Mouse (Mus musculus) MEL (cell line): ENCODE results near the gene a. TPM values are rescaled to one million over a fixed set of nuclear protein-coding genes. Genes with fewer than 3 reads are reported as not detected.
"Not testable (repeated sequence)": the region's sequence is repeated elsewhere in the genome, so short reads cannot be mapped to it uniquely, and the experiment has no call there.

ENCODE experiments used
- DNase-seq: peaks from one replicate; pipeline ENCODE4 v3.0.0; 2011; ENCODE audit warnings: low read depth, low spot score
- H3K27ac ChIP-seq: 2 replicates; pipeline ENCODE4 v1.5.1; 2012; ENCODE audit warnings: low read depth, mild to moderate bottlenecking, control low read depth, low read length, moderate library complexity; ENCODE audit not compliant: control insufficient read depth
- H3K27me3 ChIP-seq, 2 experiments: fragments of 150-350 bp in 1 of 2; sonication (generic) in 1 of 2; 2 replicates each; pipeline ENCODE4 v1.6.1; 2012; ENCODE audit warnings: low read length in 2 of 2, mild to moderate bottlenecking in 2 of 2, improper control_type of control experiment in 1 of 2, moderate library complexity in 1 of 2; ENCODE audit not compliant: insufficient read depth in 2 of 2, control insufficient read depth in 1 of 2
- H3K36me3 ChIP-seq, 2 experiments: 2 replicates each; pipeline ENCODE4 v1.6.1; 2012 to 2014; ENCODE audit warnings: low read length in 2 of 2, improper control_type of control experiment in 1 of 2, inconsistent platforms in 1 of 2, mild to moderate bottlenecking in 1 of 2; ENCODE audit not compliant: insufficient read depth in 2 of 2, control insufficient read depth in 1 of 2
- H3K4me1 ChIP-seq, 2 experiments: fragments of 150-350 bp in 1 of 2; sonication (generic) in 1 of 2; 2 replicates each; pipeline ENCODE4 v1.6.1; 2012; ENCODE audit warnings: low read length in 2 of 2, improper control_type of control experiment in 1 of 2, mild to moderate bottlenecking in 1 of 2; ENCODE audit not compliant: insufficient read depth in 2 of 2, control insufficient read depth in 1 of 2
- H3K4me3 ChIP-seq, 2 experiments: fragments of 150-350 bp in 1 of 2; sonication (generic) in 1 of 2; 2 replicates each; pipeline ENCODE4 v1.5.1; 2012; ENCODE audit warnings: low read depth in 2 of 2, low read length in 2 of 2, mild to moderate bottlenecking in 2 of 2, moderate library complexity in 2 of 2, control low read depth in 1 of 2, improper control_type of control experiment in 1 of 2; ENCODE audit not compliant: control insufficient read depth in 1 of 2, insufficient read depth in 1 of 2
- H3K79me2 ChIP-seq: 2 replicates; pipeline ENCODE4 v1.6.1; 2012; ENCODE audit warnings: mild to moderate bottlenecking, low read length, moderate library complexity; ENCODE audit not compliant: control insufficient read depth, poor library complexity, insufficient read depth
- H3K9ac ChIP-seq: 2 replicates; pipeline ENCODE4 v1.6.1; 2012; ENCODE audit warnings: low read depth, mild to moderate bottlenecking, control low read depth, low read length, moderate library complexity; ENCODE audit not compliant: control insufficient read depth, poor library complexity, severe bottlenecking
- H3K9me3 ChIP-seq: fragments of 150-350 bp; sonication (generic); replicated peaks from 2 replicates; pipeline ENCODE4 v1.6.1; 2012; ENCODE audit warnings: mild to moderate bottlenecking, low read length, improper control_type of control experiment, moderate library complexity; ENCODE audit not compliant: insufficient read depth
- BHLHE40 ChIP-seq: IDR thresholded peaks from 2 replicates; pipeline ENCODE4 v1.6.1; 2012; ENCODE audit warnings: low read depth, mild to moderate bottlenecking, inconsistent platforms, low read length, improper control_type of control experiment, borderline replicate concordance
- CTCF ChIP-seq, 3 experiments: IDR thresholded peaks in 2 of 3; conservative IDR thresholded peaks in 1 of 3; 2 replicates each; pipeline ENCODE4 v1.5.1; 2011 to 2012; ENCODE audit warnings: low read length in 3 of 3, low read depth in 2 of 3, mild to moderate bottlenecking in 2 of 3, improper control_type of control experiment in 1 of 3, inconsistent platforms in 1 of 3, mixed read lengths in 1 of 3, moderate library complexity in 1 of 3; ENCODE audit not compliant: control insufficient read depth in 1 of 3, insufficient read depth in 1 of 3, poor library complexity in 1 of 3, severe bottlenecking in 1 of 3
- E2F4 ChIP-seq: IDR thresholded peaks from 2 replicates; pipeline ENCODE4 v1.6.1; 2011; ENCODE audit warnings: low read depth, low read length, improper control_type of control experiment, borderline replicate concordance
- ETS1 ChIP-seq: IDR thresholded peaks from 2 replicates; pipeline ENCODE4 v1.6.1; 2012; ENCODE audit warnings: low read depth, mild to moderate bottlenecking, inconsistent platforms, low read length, improper control_type of control experiment, moderate library complexity
- GABPA ChIP-seq: IDR thresholded peaks from 2 replicates; pipeline ENCODE4 v1.6.1; 2012; ENCODE audit warnings: low read depth, mild to moderate bottlenecking, inconsistent platforms, low read length, improper control_type of control experiment, moderate library complexity
- HCFC1 ChIP-seq: IDR thresholded peaks from 2 replicates; pipeline ENCODE4 v1.6.1; 2012; ENCODE audit warnings: low read depth, mild to moderate bottlenecking, inconsistent platforms, low read length, improper control_type of control experiment, moderate library complexity
- KAT2A ChIP-seq: conservative IDR thresholded peaks from 2 replicates; pipeline ENCODE4 v1.6.1; 2012; ENCODE audit warnings: low read depth, low read length, improper control_type of control experiment, inconsistent platforms
- MEF2A ChIP-seq: IDR thresholded peaks from 2 replicates; pipeline ENCODE4 v1.6.1; 2014; ENCODE audit warnings: low read depth, mild to moderate bottlenecking, inconsistent platforms, low read length, improper control_type of control experiment; ENCODE audit not compliant: poor library complexity, insufficient replicate concordance, severe bottlenecking; ENCODE audit errors: extremely low read depth
- MYC ChIP-seq: IDR thresholded peaks from 2 replicates; pipeline ENCODE4 v1.6.1; 2011; ENCODE audit warnings: low read depth, mild to moderate bottlenecking, low read length, improper control_type of control experiment, moderate library complexity
- NRF1 ChIP-seq: IDR thresholded peaks from 2 replicates; pipeline ENCODE4 v1.6.1; 2014; ENCODE audit warnings: low read depth, mild to moderate bottlenecking, inconsistent platforms, low read length, improper control_type of control experiment, moderate library complexity; ENCODE audit not compliant: poor library complexity, insufficient read depth, severe bottlenecking
- POLR2A ChIP-seq, 2 experiments: IDR thresholded peaks; 2 replicates each; pipeline ENCODE4 v1.6.1; 2011 to 2012; ENCODE audit warnings: low read length in 2 of 2, mild to moderate bottlenecking in 2 of 2, control low read depth in 1 of 2, improper control_type of control experiment in 1 of 2, low read depth in 1 of 2, moderate library complexity in 1 of 2; ENCODE audit not compliant: control insufficient read depth in 1 of 2, insufficient read depth in 1 of 2, poor library complexity in 1 of 2
- RAD21 ChIP-seq: IDR thresholded peaks from 2 replicates; pipeline ENCODE4 v1.6.1; 2011; ENCODE audit warnings: mild to moderate bottlenecking, low read depth, low read length, improper control_type of control experiment
- RCOR1 ChIP-seq: IDR thresholded peaks from 2 replicates; pipeline ENCODE4 v1.6.1; 2012; ENCODE audit warnings: low read depth, mild to moderate bottlenecking, inconsistent platforms, low read length, improper control_type of control experiment
- SIN3A ChIP-seq: IDR thresholded peaks from 2 replicates; pipeline ENCODE4 v1.6.1; 2012; ENCODE audit warnings: low read length, improper control_type of control experiment, inconsistent platforms
- SMC3 ChIP-seq: IDR thresholded peaks from 2 replicates; pipeline ENCODE4 v1.6.1; 2011; ENCODE audit warnings: low read depth, low read length, improper control_type of control experiment
- TBP ChIP-seq: IDR thresholded peaks from 2 replicates; pipeline ENCODE4 v1.8.0; 2011; ENCODE audit warnings: low read depth, low read length, improper control_type of control experiment
- USF2 ChIP-seq, 2 experiments: IDR thresholded peaks; 2 replicates each; pipeline ENCODE4 v1.6.1; 2011 to 2012; ENCODE audit warnings: improper control_type of control experiment in 2 of 2, low read length in 2 of 2, borderline replicate concordance in 1 of 2, inconsistent platforms in 1 of 2, low read depth in 1 of 2, mild to moderate bottlenecking in 1 of 2; ENCODE audit not compliant: insufficient read depth in 1 of 2
- ZC3H11A ChIP-seq: IDR thresholded peaks from 2 replicates; pipeline ENCODE4 v1.6.1; 2012; ENCODE audit warnings: low read depth, mild to moderate bottlenecking, inconsistent platforms, low read length, improper control_type of control experiment
- ZKSCAN1 ChIP-seq: IDR thresholded peaks from 2 replicates; pipeline ENCODE4 v1.6.1; 2012; ENCODE audit warnings: low read depth, mild to moderate bottlenecking, inconsistent platforms, low read length, improper control_type of control experiment, moderate library complexity
- polyA plus RNA-seq, 2 experiments: library from polyadenylated mRNA; stranded (reverse) in 1 of 2; unstranded in 1 of 2; fragments of >175 nt in 1 of 2; fragments of >200 nt in 1 of 2; gene quantifications; 2 replicates each; pipeline versions ENCODE4 v1.2.1 to v1.2.4; 2012; ENCODE audit warnings: low replicate concordance in 2 of 2, low read depth in 1 of 2; ENCODE audit not compliant: insufficient read length in 2 of 2, insufficient read depth in 1 of 2, missing spikeins in 1 of 2
- total RNA-seq: library from RNA; depleted of rRNA; stranded (reverse); fragments of 300-350 nt; gene quantifications from 2 replicates; pipeline ENCODE4 v1.2.3, GENCODE M21; 2012

The a gene
- total and polyA plus RNA-seq, 3 experiments, result not detected

DNA sequence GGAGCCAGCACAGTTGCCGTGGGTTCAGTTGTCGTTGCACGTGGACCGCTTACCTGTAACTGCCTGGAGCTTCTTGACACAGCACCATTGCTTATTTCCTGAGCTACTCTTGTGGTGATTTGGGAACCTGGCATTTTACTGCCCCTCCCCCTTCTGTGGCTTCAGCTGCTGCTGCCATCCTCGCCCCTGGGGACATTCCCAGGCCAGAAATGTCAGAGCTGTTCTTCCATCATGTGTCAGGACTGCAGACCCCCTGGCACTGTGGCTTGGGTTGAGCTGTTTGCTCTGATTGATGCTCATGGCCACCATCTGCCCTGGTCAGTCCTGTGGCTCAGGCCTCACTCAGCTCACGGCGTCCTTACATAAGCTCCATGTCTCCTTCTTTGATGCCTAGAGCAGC is 129.7 kb downstream of the a start:
- TF ChIP-seq HCFC1 (no peak), GABPA (no peak), MYC (no peak), ETS1 (no peak), SMC3 (no peak), SIN3A (no peak), RAD21 (no peak), ZC3H11A (no peak), KAT2A (no peak), E2F4 (no peak), BHLHE40 (no peak), TBP (no peak), POLR2A (IDR thresholded peaks at IDR 0.05; ENCODE audit: control insufficient read depth in 1 of 2, insufficient read depth in 1 of 2, low read depth in 1 of 2, low read length in 2 of 2, poor library complexity in 1 of 2) (no peak), ZKSCAN1 (no peak), MEF2A (no peak), CTCF (IDR thresholded peaks at IDR 0.05 in 2 of 3, conservative IDR thresholded peaks at IDR 0.05 in 1 of 3; ENCODE audit: control insufficient read depth in 1 of 3, insufficient read depth in 1 of 3, low read depth in 2 of 3, low read length in 3 of 3, poor library complexity in 1 of 3, severe bottlenecking in 1 of 3) (no peak), RCOR1 (no peak), USF2 (IDR thresholded peaks at IDR 0.05; ENCODE audit: borderline replicate concordance in 1 of 2, insufficient read depth in 1 of 2, low read depth in 1 of 2, low read length in 2 of 2) (no peak), NRF1 (no peak)
- Histone ChIP-seq H3K4me1 (no peaks in the 10 kb centered on the region), H3K79me2 (no peaks in the 10 kb centered on the region), H3K9me3 (no peaks in the 10 kb centered on the region), H3K27ac (no peak overlapping the region), H3K36me3 (no peaks in the 10 kb centered on the region), H3K27me3 (peaks cover 3 to 16% of the 10 kb centered on the region in 2 experiments), H3K4me3 (no peak overlapping the region), H3K9ac (no peak overlapping the region)
- no peak for DNase-seq

DNA sequence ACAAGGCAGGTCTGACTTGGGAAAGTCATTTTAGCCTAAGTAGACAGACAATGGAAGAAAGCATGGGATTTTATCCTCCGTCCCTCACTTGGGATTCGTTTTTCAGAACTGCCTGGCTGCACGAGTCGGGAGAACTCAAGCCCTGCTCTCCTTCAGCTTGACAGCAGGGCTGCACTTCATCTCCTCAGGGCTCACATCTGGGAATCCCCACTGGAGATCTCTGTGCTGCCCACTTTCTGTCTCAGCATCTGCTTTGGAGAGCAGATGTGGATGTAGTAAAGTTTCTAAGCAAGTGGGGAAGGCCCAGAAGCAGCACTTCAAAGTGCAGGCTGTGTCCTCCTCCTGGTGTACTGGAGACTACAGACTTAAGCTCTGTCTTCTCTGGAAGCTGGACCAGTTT is 130.9 kb downstream of the a start:
- not testable (repeated sequence) for DNase-seq, H3K79me2 ChIP-seq, H3K36me3 ChIP-seq, H3K4me3 ChIP-seq, H3K4me1 ChIP-seq, H3K9me3 ChIP-seq, H3K9ac ChIP-seq, H3K27ac ChIP-seq
- H3K27me3 ChIP-seq, result peaks cover 3 to 18% of the 10 kb centered on the region in 2 experiments
